Mouse (Mus musculus) forebrain, embryonic 16.5 days (tissue): ENCODE data around the gene Tk1. TPM values are rescaled to one million over a fixed set of nuclear protein-coding genes. Genes with fewer than 3 reads are reported as not detected.
"Not testable (repeated sequence)": the region's sequence is repeated elsewhere in the genome, so short reads cannot be mapped to it uniquely, and the experiment has no call there.

ENCODE experiments used
- ATAC-seq: fragments of 200-750 bp; cut with Nextera tagmentation; 2 replicates; pipeline ENCODE4 v1.8.0; 2017; ENCODE audit warnings: mild to moderate bottlenecking, moderate library complexity
- H3K27ac ChIP-seq: fragments of 300-500 bp; sonication (generic); 2 replicates; pipeline ENCODE4 v1.5.1; 2014; ENCODE audit warnings: low read length, control low read depth
- H3K27me3 ChIP-seq: fragments of 300-500 bp; sonication (generic); replicated peaks from 2 replicates; pipeline ENCODE4 v1.6.1; 2014; ENCODE audit warnings: low read length; ENCODE audit not compliant: control insufficient read depth, insufficient read depth
- H3K36me3 ChIP-seq: fragments of 300-500 bp; sonication (generic); 2 replicates; pipeline ENCODE4 v1.6.1; 2014; ENCODE audit not compliant: control insufficient read depth, insufficient read depth
- H3K4me1 ChIP-seq: fragments of 300-500 bp; sonication (generic); replicated peaks from 2 replicates; pipeline ENCODE4 v1.6.1; 2014; ENCODE audit warnings: low read length; ENCODE audit not compliant: control insufficient read depth, insufficient read depth
- H3K4me2 ChIP-seq: fragments of 300-500 bp; sonication (generic); 2 replicates; pipeline ENCODE4 v1.6.1; 2014; ENCODE audit warnings: mild to moderate bottlenecking, low read length, control low read depth
- H3K4me3 ChIP-seq: fragments of 300-500 bp; sonication (generic); replicated peaks from 2 replicates; pipeline ENCODE4 v1.5.1; 2014; ENCODE audit warnings: mild to moderate bottlenecking, low read length, control low read depth
- H3K9ac ChIP-seq: fragments of 300-500 bp; sonication (generic); replicated peaks from 2 replicates; pipeline ENCODE4 v1.6.1; 2014; ENCODE audit warnings: low read depth, low read length, control low read depth
- H3K9me3 ChIP-seq: fragments of 300-500 bp; sonication (generic); 2 replicates; pipeline ENCODE4 v1.6.1; 2016; ENCODE audit warnings: low read length; ENCODE audit not compliant: control insufficient read depth
- WGBS: fragments of 180-500 bp; shearing (Covaris S2); extraction: QIAGEN DNeasy Blood & Tissue Kit; methylation state at CpG from one replicate; pipeline ENCODE4 v1.1.7; 2014; 5-methylcytosine and 5-hydroxymethylcytosine counted together
- polyA plus RNA-seq: library from polyadenylated mRNA; unstranded; fragments of >200 nt; fragmentation: Nextera tagmentation; extraction: Ambion mirVana; gene quantifications from 2 replicates; pipeline ENCODE4 v1.2.1, GENCODE M21; 2015

Gene Tk1
- polyA plus RNA-seq, 1 experiment from 2014 or later: 37.5 TPM

- Histone ChIP-seq H3K9ac (no peak overlapping the region), H3K27me3 (no peaks in the 10 kb centered on the region), H3K9me3 (no peaks in the 10 kb centered on the region), H3K4me1 (0 out of 2 replicates have a peak, but pooled peaks cover 4% of the 10 kb centered on the region), H3K4me3 (no peak overlapping the region), H3K27ac (no peak overlapping the region), H3K36me3 (no peaks in the 10 kb centered on the region), H3K4me2 (no peak overlapping the region)
- 78% methylated on average over 2 of the region's 2 CpGs for WGBS
- ATAC-seq: no peak
Measured at GRCm38 (mm10) chr11:117838572-117838971, 12.7 kb upstream of the Tk1 start.

GRCm38 (mm10) chr11:117836306-117836705 is 10.4 kb upstream of the Tk1 start:
- Histone ChIP-seq H3K9me3 (no peaks in the 10 kb centered on the region), H3K36me3 (no peaks in the 10 kb centered on the region), H3K27ac (no peak overlapping the region), H3K27me3 (no peaks in the 10 kb centered on the region), H3K4me1 (peaks cover 10% of the 10 kb centered on the region), H3K4me2 (peak overlapping the region; percentile 45), H3K9ac (no peak overlapping the region), H3K4me3 (peak overlapping the region; percentile 19)
- 0 out of 2 replicates have a peak, but pooled peaks have one; percentile 21 for ATAC-seq
- WGBS: 25% methylated on average over 13 of the region's 13 CpGs

DNA sequence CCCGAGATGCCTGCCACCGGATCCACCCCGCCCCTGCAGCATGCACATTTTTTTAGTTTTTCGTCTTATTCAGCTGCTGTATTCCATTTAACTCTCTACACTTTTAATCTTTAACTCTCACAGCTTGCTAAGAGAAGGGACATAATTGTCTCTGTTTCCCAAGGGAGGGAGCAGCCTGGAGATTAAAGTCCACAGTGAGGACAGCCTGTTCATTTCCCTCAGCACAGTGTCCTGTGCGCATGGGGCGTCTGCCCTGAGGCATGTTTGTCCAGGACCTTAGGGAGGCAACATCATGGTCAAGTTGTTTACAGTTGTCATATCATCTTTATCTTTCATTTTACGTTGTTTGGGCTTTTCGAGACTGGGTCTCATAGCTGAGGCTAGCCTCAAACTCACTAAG is 8.2 kb upstream of the Tk1 start:
- Histone ChIP-seq H3K36me3 (no peaks in the 10 kb centered on the region), H3K4me2 (no peak overlapping the region), H3K4me3 (no peak overlapping the region), H3K27ac (no peak overlapping the region), H3K9ac (no peak overlapping the region), H3K9me3 (no peaks in the 10 kb centered on the region), H3K4me1 (peaks cover 6% of the 10 kb centered on the region), H3K27me3 (no peaks in the 10 kb centered on the region)
- ATAC-seq: no peak
- 97% methylated on average over 8 of the region's 8 CpGs for WGBS

DNA sequence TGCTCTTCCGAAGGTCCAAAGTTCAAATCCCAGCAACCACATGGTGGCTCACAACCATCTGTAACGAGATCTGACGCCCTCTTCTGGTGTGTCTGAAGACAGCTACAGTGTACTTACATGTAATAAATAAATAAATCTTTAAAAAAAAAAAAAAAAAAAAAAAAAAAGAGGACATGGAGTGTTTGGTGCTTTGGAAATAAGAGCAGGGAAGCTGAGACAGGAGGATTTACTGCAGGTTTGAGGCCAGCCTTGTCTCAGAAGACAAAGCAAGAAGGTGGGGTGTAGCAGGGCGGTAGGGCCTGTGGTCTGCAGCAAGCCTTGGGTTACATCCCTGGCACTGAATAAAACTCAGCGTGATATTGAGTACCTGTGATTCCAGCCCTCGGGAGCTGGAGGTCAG is 7.6 kb upstream of the Tk1 start:
- H3K9ac ChIP-seq, ATAC-seq, H3K9me3 ChIP-seq, H3K36me3 ChIP-seq, H3K4me3 ChIP-seq, H3K27ac ChIP-seq, H3K27me3 ChIP-seq, H3K4me2 ChIP-seq: not testable (repeated sequence)
- peaks cover 11% of the 10 kb centered on the region for H3K4me1 ChIP-seq
- 96% methylated on average over 4 of the region's 6 CpGs for WGBS

GRCm38 (mm10) chr11:117832086-117832969 is 6.4 kb upstream of the Tk1 start:
- peak; percentile 79 for ATAC-seq
- peak overlapping the region; percentile 50 for H3K9ac ChIP-seq
- no peak overlapping the region for H3K27ac ChIP-seq
- H3K27me3 ChIP-seq: no peaks in the 10 kb centered on the region
- H3K4me3 ChIP-seq: peak overlapping the region; percentile 42
- no peaks in the 10 kb centered on the region for H3K9me3 ChIP-seq
- H3K4me1 ChIP-seq: peaks cover 15% of the 10 kb centered on the region
- 17% methylated on average over 28 of the region's 28 CpGs for WGBS
- H3K4me2 ChIP-seq: peak overlapping the region; percentile 53
- H3K36me3 ChIP-seq: no peaks in the 10 kb centered on the region

DNA sequence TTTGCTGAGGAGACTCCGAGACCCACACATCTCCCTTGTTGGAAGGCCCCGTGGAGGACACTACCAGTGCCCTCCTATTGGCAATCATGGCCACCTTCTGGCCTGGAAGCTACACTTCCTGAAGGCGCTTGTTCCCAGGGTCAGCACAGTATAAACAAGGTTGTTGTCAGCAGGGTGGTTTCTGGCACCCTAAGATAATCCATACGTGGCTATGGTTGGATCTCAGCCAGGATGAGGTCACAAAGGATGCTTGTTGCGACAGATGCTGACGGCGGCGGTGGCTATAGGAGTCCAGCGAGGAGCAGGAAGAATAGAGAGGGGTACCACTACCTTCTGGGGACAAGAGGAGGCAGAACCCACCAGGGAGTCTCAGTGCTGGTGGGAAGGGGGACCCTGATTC is 4.5 kb upstream of the Tk1 start:
- H3K36me3 ChIP-seq: no peaks in the 10 kb centered on the region
- no peak overlapping the region for H3K4me2 ChIP-seq
- H3K9ac ChIP-seq: no peak overlapping the region
- no peaks in the 10 kb centered on the region for H3K9me3 ChIP-seq
- WGBS: 55% methylated on average over 9 of the region's 9 CpGs
- H3K27me3 ChIP-seq: no peaks in the 10 kb centered on the region
- H3K4me1 ChIP-seq: peaks cover 26% of the 10 kb centered on the region
- ATAC-seq: no peak
- no peak overlapping the region for H3K27ac ChIP-seq
- H3K4me3 ChIP-seq: no peak overlapping the region

DNA sequence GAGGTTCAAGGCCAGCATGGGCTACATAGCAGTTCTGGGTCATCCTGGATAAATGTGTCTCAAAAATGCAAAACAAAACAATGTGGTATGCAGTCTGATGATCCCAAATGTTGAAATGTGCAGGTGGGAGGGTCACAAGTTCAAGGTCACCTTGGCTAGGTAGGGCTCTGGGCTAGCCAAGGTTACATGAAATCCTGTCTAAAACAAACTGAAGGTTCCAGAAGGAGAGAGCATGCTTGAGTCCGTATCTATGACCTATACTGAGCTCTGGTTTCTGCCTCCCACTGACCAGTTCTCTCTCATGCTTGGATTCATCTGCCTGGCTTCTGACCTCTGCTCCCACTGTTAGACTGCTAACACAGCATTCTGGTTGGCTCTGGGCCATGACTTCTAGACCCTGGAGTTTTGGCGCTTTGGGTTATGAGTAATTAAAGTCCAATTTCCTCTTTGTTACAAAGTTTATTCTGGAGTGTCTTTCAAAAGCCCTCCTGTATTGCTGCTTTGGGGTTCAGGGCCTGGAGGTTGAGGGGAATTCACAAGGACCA is 3.9 kb upstream of the Tk1 start:
- no peak overlapping the region for H3K4me3 ChIP-seq
- H3K27ac ChIP-seq: no peak overlapping the region
- no peak for ATAC-seq
- no peaks in the 10 kb centered on the region for H3K27me3 ChIP-seq
- H3K36me3 ChIP-seq: no peaks in the 10 kb centered on the region
- H3K9ac ChIP-seq: no peak overlapping the region
- H3K9me3 ChIP-seq: no peaks in the 10 kb centered on the region
- 87% methylated on average over 2 of the region's 2 CpGs for WGBS
- peaks cover 30% of the 10 kb centered on the region for H3K4me1 ChIP-seq
- no peak overlapping the region for H3K4me2 ChIP-seq

DNA sequence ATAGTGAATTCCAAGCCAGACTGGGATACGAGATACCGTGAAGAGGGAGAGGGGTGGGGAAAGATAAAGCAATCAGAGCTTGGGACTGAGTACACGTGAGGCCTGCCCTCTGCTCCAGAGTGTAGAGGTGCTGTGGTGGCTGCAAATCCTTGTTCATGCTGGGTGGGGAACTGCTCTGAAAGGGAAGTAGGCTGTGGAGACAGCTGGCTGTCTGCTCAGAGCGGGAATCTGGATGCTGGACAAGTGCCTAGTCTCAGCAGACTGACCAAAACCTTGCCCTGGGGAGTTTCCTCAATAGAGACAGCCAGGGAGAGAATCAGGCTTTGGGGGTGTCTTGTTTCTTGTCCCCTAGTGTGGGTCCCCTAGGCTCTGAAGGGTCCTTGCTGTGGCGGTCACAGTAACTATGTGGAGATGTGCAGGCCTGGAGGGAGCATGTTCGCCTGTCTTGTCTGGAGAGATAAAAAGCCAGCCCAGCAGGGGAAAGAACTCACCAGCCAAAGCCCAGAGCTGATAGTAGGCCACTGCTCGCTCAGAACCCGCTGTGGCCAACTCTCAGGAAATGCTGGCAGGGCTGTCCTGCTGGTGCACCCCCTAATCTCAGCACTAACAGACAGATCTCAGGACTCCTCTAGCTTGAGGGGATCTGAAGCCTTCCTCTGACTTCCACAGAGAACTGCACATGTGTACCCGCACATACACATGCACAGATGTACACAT is 3.2 kb upstream of the Tk1 start:
- H3K4me2 ChIP-seq: no peak overlapping the region
- no peak overlapping the region for H3K9ac ChIP-seq
- H3K27ac ChIP-seq: no peak overlapping the region
- H3K4me1 ChIP-seq: peaks cover 35% of the 10 kb centered on the region
- no peaks in the 10 kb centered on the region for H3K36me3 ChIP-seq
- no peak overlapping the region for H3K4me3 ChIP-seq
- no peaks in the 10 kb centered on the region for H3K9me3 ChIP-seq
- 56% methylated on average over 9 of the region's 9 CpGs for WGBS
- ATAC-seq: no peak
- H3K27me3 ChIP-seq: no peaks in the 10 kb centered on the region

GRCm38 (mm10) chr11:117828149-117828887 is 2.4 kb upstream of the Tk1 start:
- Histone ChIP-seq H3K4me1 (peaks cover 37% of the 10 kb centered on the region), H3K9me3 (no peaks in the 10 kb centered on the region), H3K4me2 (no peak overlapping the region), H3K27ac (no peak overlapping the region), H3K27me3 (no peaks in the 10 kb centered on the region), H3K4me3 (no peak overlapping the region), H3K9ac (no peak overlapping the region), H3K36me3 (no peaks in the 10 kb centered on the region)
- WGBS: 72% methylated on average over 18 of the region's 18 CpGs
- no peak for ATAC-seq
